Mouse (Mus musculus): ENCODE measurements around the gene Sec61b. TPM values are rescaled to one million over a fixed set of nuclear protein-coding genes. Genes with fewer than 3 reads are reported as not detected.

The Sec61b gene
- 10 to 100 TPM; 37.4 to 39.0 TPM for total RNA-seq (2021)
- long read RNA-seq, experiment 1, transcript Sec61b-201 (4 exons, 564 nt) = major isoform, 64 of 85 reads
- long read RNA-seq, experiment 1, partial matches to known transcripts = 15 of 85 reads
- long read RNA-seq, experiment 1, other reads (novel, unspliced or antisense) = 3 of 85 reads
- long read RNA-seq, experiment 2, transcript Sec61b-201 (4 exons, 564 nt) = major isoform, 46 of 58 reads
- long read RNA-seq, experiment 2, partial matches to known transcripts = 8 of 58 reads
- long read RNA-seq, experiment 2, other reads (novel, unspliced or antisense) = 1 of 58 reads

- DNase-seq = peak; percentile 96
Measured at GRCm38 (mm10) chr4:47473968-47474729, at the start of gene Sec61b, which contains the start of gene Alg2. Sec61b (plus strand) TSS chr4:47474658. Alg2 (minus strand) TSS chr4:47474333.

- no peak for DNase-seq
Measured at GRCm38 (mm10) chr4:47425247-47425830, 49.1 kb upstream of the Sec61b start.

- no peak for DNase-seq
Measured at GRCm38 (mm10) chr4:47427606-47428005, 46.9 kb upstream of the Sec61b start.

- DNase-seq = no peak
Measured at GRCm38 (mm10) chr4:47430557-47430956, 43.9 kb upstream of the Sec61b start.

GRCm38 (mm10) chr4:47431081-47431480 is 43.4 kb upstream of the Sec61b start:
- no peak for DNase-seq

- no peak for DNase-seq
Measured at GRCm38 (mm10) chr4:47432766-47433165, 41.7 kb upstream of the Sec61b start.

- no peak for DNase-seq
Measured at GRCm38 (mm10) chr4:47435131-47435530, 39.3 kb upstream of the Sec61b start.

GRCm38 (mm10) chr4:47435566-47436360 is 38.7 kb upstream of the Sec61b start:
- no peak for DNase-seq

GRCm38 (mm10) chr4:47437365-47438340 is 36.8 kb upstream of the Sec61b start:
- peak; percentile 67 for DNase-seq

GRCm38 (mm10) chr4:47438956-47439355 is 35.5 kb upstream of the Sec61b start:
- DNase-seq = no peak

- DNase-seq = no peak
Measured at GRCm38 (mm10) chr4:47440951-47441350, 33.5 kb upstream of the Sec61b start.

GRCm38 (mm10) chr4:47448526-47448925 is 25.9 kb upstream of the Sec61b start:
- DNase-seq = no peak

GRCm38 (mm10) chr4:47449116-47449515 is 25.3 kb upstream of the Sec61b start:
- no peak for DNase-seq

GRCm38 (mm10) chr4:47449586-47450522 is 24.6 kb upstream of the Sec61b start:
- DNase-seq = no peak

GRCm38 (mm10) chr4:47467196-47467595 is 7.3 kb upstream of the Sec61b start:
- no peak for DNase-seq

GRCm38 (mm10) chr4:47473586-47473967 is 881 bp upstream of the Sec61b start:
- DNase-seq = no peak

GRCm38 (mm10) chr4:47474730-47475643 is 529 bp downstream of the Sec61b start:
- DNase-seq = no peak

- no peak for DNase-seq
Measured at GRCm38 (mm10) chr4:47477539-47477938, 3.1 kb downstream of the Sec61b start.

- DNase-seq = no peak
Measured at GRCm38 (mm10) chr4:47480095-47480494, 5.6 kb downstream of the Sec61b start.
